Mouse (Mus musculus): Measurements from ENCODE around the gene Snx32. TPM values are rescaled to one million over a fixed set of nuclear protein-coding genes. Genes with fewer than 3 reads are reported as not detected.
"Not testable (repeated sequence)": the region's sequence is repeated elsewhere in the genome, so short reads cannot be mapped to it uniquely, and the experiment has no call there.

The Snx32 gene
- polyA plus RNA-seq, 1 experiment from 2014 or later, result 6.4 TPM

GRCm38 (mm10) chr19:5503687-5504086, 6.7 kb downstream of the Snx32 start, which contains the start of gene 1700020D05Rik:
Gene 1700020D05Rik (minus strand): TSS chr19:5503787.
- DNase-seq, result no peak
- Histone ChIP-seq H3K36me3 (peaks cover 6% of the 10 kb centered on the region), H3K27ac (no peak within 1 kb of the TSS), H3K27me3 (no peaks in the 10 kb centered on the region), H3K9ac (no peak within 1 kb of the TSS), H3K4me1 (replicated peaks) (peaks cover under 1% of the 10 kb centered on the region), H3K9me3 (replicated peaks) (no peaks in the 10 kb centered on the region), H3K4me3 (replicated peaks) (no peak within 1 kb of the TSS), H3K4me2 (no peak within 1 kb of the TSS)
- no peak for ATAC-seq (ENCODE audit: low read depth)
- 67% methylated on average over 17 of the region's 17 CpGs for WGBS (ENCODE audit: insufficient replicate concordance)

GRCm38 (mm10) chr19:5500330-5500875, 9.9 kb downstream of the Snx32 start:
- no peak for ATAC-seq (ENCODE audit: low read depth)
- Histone ChIP-seq H3K9me3 (replicated peaks) (no peaks in the 10 kb centered on the region), H3K27me3 (no peaks in the 10 kb centered on the region), H3K36me3 (peaks cover 32% of the 10 kb centered on the region), H3K4me1 (replicated peaks) (no peaks in the 10 kb centered on the region), H3K9ac (no peak overlapping the region), H3K4me3 (replicated peaks) (no peak overlapping the region), H3K27ac (no peak overlapping the region), H3K4me2 (no peak overlapping the region)
- DNase-seq, result no peak
- WGBS (ENCODE audit: insufficient replicate concordance), result 83% methylated on average over 2 of the region's 2 CpGs

- Histone ChIP-seq H3K9ac (no peak overlapping the region), H3K4me1 (replicated peaks) (peaks cover 25% of the 10 kb centered on the region), H3K27me3 (no peaks in the 10 kb centered on the region), H3K36me3 (peaks cover 63% of the 10 kb centered on the region), H3K4me3 (replicated peaks) (no peak overlapping the region), H3K4me2 (no peak overlapping the region), H3K27ac (no peak overlapping the region; the same call in 1 of the 2 replicates), H3K9me3 (replicated peaks) (no peaks in the 10 kb centered on the region)
- no peak for ATAC-seq (ENCODE audit: low read depth)
- 90% methylated on average over 16 of the region's 16 CpGs for WGBS (ENCODE audit: insufficient replicate concordance)
- DNase-seq, result no peak
Observed at GRCm38 (mm10) chr19:5496052-5496370, 14.3 kb downstream of the Snx32 start.

- no peak for ATAC-seq (ENCODE audit: low read depth)
- WGBS (ENCODE audit: insufficient replicate concordance), result 81% methylated on average over 12 of the region's 12 CpGs
Observed at GRCm38 (mm10) chr19:5495353-5496051, 14.8 kb downstream of the Snx32 start.

GRCm38 (mm10) chr19:5494314-5494713, 16.0 kb downstream of the Snx32 start:
- no peaks in the 10 kb centered on the region for H3K9me3 ChIP-seq (replicated peaks)
- H3K4me2 ChIP-seq, result no peak overlapping the region
- no peak for ATAC-seq (ENCODE audit: low read depth)
- peak overlapping the region; percentile 43; the same call in 1 of the 2 replicates for H3K27ac ChIP-seq
- H3K27me3 ChIP-seq, result no peaks in the 10 kb centered on the region
- H3K4me1 ChIP-seq (replicated peaks), result peaks cover 33% of the 10 kb centered on the region
- peaks cover 63% of the 10 kb centered on the region for H3K36me3 ChIP-seq
- WGBS (ENCODE audit: insufficient replicate concordance), result 84% methylated on average over 3 of the region's 3 CpGs
- no peak overlapping the region for H3K9ac ChIP-seq
- H3K4me3 ChIP-seq (replicated peaks), result no peak overlapping the region
- DNase-seq, result no peak

More at GRCm38 (mm10) chr19:5495353-5496051, 14.8 kb downstream of the Snx32 start:
- Histone ChIP-seq H3K4me3 (replicated peaks) (no peak overlapping the region), H3K9ac (no peak overlapping the region), H3K9me3 (replicated peaks) (no peaks in the 10 kb centered on the region), H3K27ac (no peak overlapping the region), H3K36me3 (peaks cover 63% of the 10 kb centered on the region), H3K27me3 (no peaks in the 10 kb centered on the region), H3K4me2 (no peak overlapping the region), H3K4me1 (replicated peaks) (peaks cover 25% of the 10 kb centered on the region)
- DNase-seq, result no peak

GRCm38 (mm10) chr19:5493301-5493721, 17.0 kb downstream of the Snx32 start:
- not testable (repeated sequence) for DNase-seq; H3K27me3 ChIP-seq; H3K9me3 ChIP-seq (replicated peaks); H3K27ac ChIP-seq; H3K9ac ChIP-seq; H3K4me3 ChIP-seq (replicated peaks); H3K4me2 ChIP-seq; ATAC-seq (ENCODE audit: low read depth)
- 79% methylated on average over 9 of the region's 9 CpGs for WGBS (ENCODE audit: insufficient replicate concordance)
- H3K36me3 ChIP-seq, result peaks cover 63% of the 10 kb centered on the region
- H3K4me1 ChIP-seq (replicated peaks), result peaks cover 41% of the 10 kb centered on the region

GRCm38 (mm10) chr19:5492641-5493040, 17.7 kb downstream of the Snx32 start:
- Histone ChIP-seq H3K27me3 (no peaks in the 10 kb centered on the region), H3K4me3 (replicated peaks) (peak overlapping the region; percentile 99), H3K9ac (peak overlapping the region; percentile 100; the same call in 1 of the 2 replicates), H3K4me2 (peak overlapping the region; percentile 86), H3K27ac (no peak overlapping the region), H3K36me3 (peaks cover 60% of the 10 kb centered on the region), H3K4me1 (replicated peaks) (peaks cover 43% of the 10 kb centered on the region), H3K9me3 (replicated peaks) (no peaks in the 10 kb centered on the region)
- ATAC-seq (ENCODE audit: low read depth) (no peak), DNase-seq (no peak)
- WGBS (ENCODE audit: insufficient replicate concordance), result 82% methylated on average over 4 of the region's 4 CpGs

- H3K4me3 ChIP-seq (replicated peaks), result peak overlapping the region; percentile 99
- H3K4me2 ChIP-seq, result peak overlapping the region; percentile 86
- WGBS (ENCODE audit: insufficient replicate concordance), result under 1% methylated on average over 59 of the region's 59 CpGs
- peak overlapping the region; percentile 100 for H3K27ac ChIP-seq
- peaks cover 59% of the 10 kb centered on the region for H3K4me1 ChIP-seq (replicated peaks)
- peak; percentile 44 for ATAC-seq (ENCODE audit: low read depth)
- peak; percentile 77 for DNase-seq
- H3K27me3 ChIP-seq, result no peaks in the 10 kb centered on the region
- peak overlapping the region; percentile 100 for H3K9ac ChIP-seq
- peaks cover 48% of the 10 kb centered on the region for H3K36me3 ChIP-seq
- H3K9me3 ChIP-seq (replicated peaks), result no peaks in the 10 kb centered on the region
Observed at GRCm38 (mm10) chr19:5490898-5491708, 19.2 kb downstream of the Snx32 start.

- Histone ChIP-seq H3K4me3 (replicated peaks) (peak within 1 kb of the TSS; percentile 99), H3K36me3 (peaks cover 48% of the 10 kb centered on the region), H3K4me2 (peak within 1 kb of the TSS; percentile 86), H3K9me3 (replicated peaks) (no peaks in the 10 kb centered on the region), H3K27me3 (no peaks in the 10 kb centered on the region), H3K27ac (peak within 1 kb of the TSS; percentile 100), H3K4me1 (replicated peaks) (peaks cover 60% of the 10 kb centered on the region), H3K9ac (peak within 1 kb of the TSS; percentile 100)
- peak; percentile 58 for ATAC-seq (ENCODE audit: low read depth)
- WGBS (ENCODE audit: insufficient replicate concordance), result under 1% methylated on average over 62 of the region's 62 CpGs
- peak; percentile 94 for DNase-seq
Observed at GRCm38 (mm10) chr19:5490313-5490897, 19.9 kb downstream of the Snx32 start, which contains the start of gene Cfl1. Gene Cfl1 (plus strand): TSS chr19:5490455.

GRCm38 (mm10) chr19:5489721-5490120, 20.6 kb downstream of the Snx32 start:
- peak overlapping the region; percentile 99 for H3K4me3 ChIP-seq (replicated peaks)
- H3K9ac ChIP-seq, result peak overlapping the region; percentile 51
- DNase-seq; H3K9me3 ChIP-seq (replicated peaks); ATAC-seq (ENCODE audit: low read depth); H3K27me3 ChIP-seq: not testable (repeated sequence)
- H3K4me2 ChIP-seq, result peak overlapping the region; percentile 86
- peaks cover 48% of the 10 kb centered on the region for H3K36me3 ChIP-seq
- H3K4me1 ChIP-seq (replicated peaks), result peaks cover 60% of the 10 kb centered on the region
- H3K27ac ChIP-seq, result peak overlapping the region; percentile 100
- WGBS (ENCODE audit: insufficient replicate concordance), result 31% methylated on average over 10 of the region's 10 CpGs

Measured in liver, embryonic 13.5 days (tissue).